Mouse (Mus musculus): ENCODE measurements at regions not wholly inside any gene's neighbourhood (a gene's known extent, or its start where the extent isn't known, plus 50 kb on each side); places are given as distances from the start of the nearest gene placed in this dataset.

- DNase-seq (ENCODE audit: low spot score), result no peak
These were observed 360.9 kb downstream of the Kctd12 start for GRCm38 (mm10) chr14:102621546-102621945.

- no peak for DNase-seq (ENCODE audit: low spot score)
These were observed 363.4 kb downstream of the Kctd12 start for GRCm38 (mm10) chr14:102619056-102619455.

GRCm38 (mm10) chr14:102615588-102616309 is 366.7 kb downstream of the Kctd12 start:
- no peak for DNase-seq (ENCODE audit: low spot score)

GRCm38 (mm10) chr14:102606055-102606454 is 376.4 kb downstream of the Kctd12 start:
- DNase-seq (ENCODE audit: low spot score), result no peak

GRCm38 (mm10) chr14:102594850-102595249 is 387.6 kb downstream of the Kctd12 start:
- DNase-seq (ENCODE audit: low spot score), result no peak

GRCm38 (mm10) chr14:102553781-102554180 is 428.7 kb downstream of the Kctd12 start:
- no peak for DNase-seq (ENCODE audit: low spot score)

GRCm38 (mm10) chr14:102552598-102552997 is 429.8 kb downstream of the Kctd12 start:
- DNase-seq (ENCODE audit: low spot score), result no peak

GRCm38 (mm10) chr14:102524894-102525577 is 457.4 kb downstream of the Kctd12 start:
- DNase-seq (ENCODE audit: low spot score), result no peak

GRCm38 (mm10) chr14:102516765-102517164 is 465.7 kb downstream of the Kctd12 start:
- no peak for DNase-seq (ENCODE audit: low spot score)

- no peak for DNase-seq (ENCODE audit: low spot score)
These were observed 467.9 kb downstream of the Kctd12 start for GRCm38 (mm10) chr14:102514527-102514926.

GRCm38 (mm10) chr14:102512651-102513050 is 469.8 kb downstream of the Kctd12 start:
- no peak for DNase-seq (ENCODE audit: low spot score)

GRCm38 (mm10) chr14:102511691-102512383 is 470.6 kb downstream of the Kctd12 start:
- DNase-seq (ENCODE audit: low spot score), result no peak

GRCm38 (mm10) chr14:102510387-102510786 is 472.1 kb downstream of the Kctd12 start:
- DNase-seq (ENCODE audit: low spot score), result peak; percentile 35

- no peak for DNase-seq (ENCODE audit: low spot score)
These were observed 476.6 kb downstream of the Kctd12 start for GRCm38 (mm10) chr14:102505696-102506321.

GRCm38 (mm10) chr14:102497179-102497578 is 485.3 kb downstream of the Kctd12 start:
- DNase-seq (ENCODE audit: low spot score), result no peak

- DNase-seq (ENCODE audit: low spot score), result no peak
These were observed 490.1 kb downstream of the Kctd12 start for GRCm38 (mm10) chr14:102492376-102492775.

- no peak for DNase-seq (ENCODE audit: low spot score)
These were observed 491.2 kb downstream of the Kctd12 start for GRCm38 (mm10) chr14:102491205-102491604.

GRCm38 (mm10) chr14:102477162-102477561 is 505.3 kb downstream of the Kctd12 start:
- no peak for DNase-seq (ENCODE audit: low spot score)

- no peak for DNase-seq (ENCODE audit: low spot score)
These were observed 513.1 kb downstream of the Kctd12 start for GRCm38 (mm10) chr14:102469326-102469725.

- no peak for DNase-seq (ENCODE audit: low spot score)
These were observed 521.4 kb downstream of the Kctd12 start for GRCm38 (mm10) chr14:102461001-102461400.

- DNase-seq (ENCODE audit: low spot score), result peak; percentile 1
These were observed 542.7 kb downstream of the Kctd12 start for GRCm38 (mm10) chr14:102439738-102440137.

GRCm38 (mm10) chr14:102403397-102404115 is 578.9 kb downstream of the Kctd12 start:
- no peak for DNase-seq (ENCODE audit: low spot score)
